Mouse (Mus musculus) gastrocnemius, adult 2 months (tissue): ENCODE measurements at regions not wholly inside any gene's neighbourhood (a gene's known extent, or its start where the extent isn't known, plus 50 kb on each side); places are given as distances from the start of the nearest gene placed in this dataset.

Experiments used
- DNase-seq: peaks from one replicate; pipeline ENCODE4 v3.0.0; 2022
- H3K27ac ChIP-seq: fragments of 200-600 bp; 2 replicates; pipeline ENCODE4 v1.8.1; 2022; ENCODE audit warnings: mild to moderate bottlenecking
- H3K4me3 ChIP-seq: fragments of 200-600 bp; 2 replicates; pipeline ENCODE4 v1.8.1; 2022; ENCODE audit warnings: mild to moderate bottlenecking, moderate library complexity
- CTCF ChIP-seq: fragments of 200-600 bp; IDR thresholded peaks from 2 replicates; pipeline ENCODE4 v1.8.1; 2022; ENCODE audit warnings: antibody characterized with exemption, mild to moderate bottlenecking, moderate library complexity
- intact Hi-C: fragments of 180-260 bp; cut with DNase I; formaldehyde crosslinking; loops from one replicate; pipeline ENCODE4 v1.15.1; 2025

GRCm38 (mm10) chr3:150493433-150494045, 944.1 kb upstream of the Adgrl4 start:
- no peak for TF ChIP-seq CTCF
- DNase-seq, result no peak
- Histone ChIP-seq H3K4me3 (no peak overlapping the region), H3K27ac (no peak overlapping the region)
- intact Hi-C loops, result no loop called here

- intact Hi-C loops, result no loop called here
- H3K4me3 ChIP-seq, result no peak overlapping the region
- no peak overlapping the region for H3K27ac ChIP-seq
- no peak for TF ChIP-seq CTCF
- no peak for DNase-seq
Measured at GRCm38 (mm10) chr3:150530966-150531365, 906.7 kb upstream of the Adgrl4 start.

GRCm38 (mm10) chr3:150543118-150543517, 894.6 kb upstream of the Adgrl4 start:
- Histone ChIP-seq H3K27ac (no peak overlapping the region), H3K4me3 (no peak overlapping the region)
- intact Hi-C loops, result no loop called here
- DNase-seq, result no peak
- no peak for TF ChIP-seq CTCF

GRCm38 (mm10) chr3:150588474-150588873, 849.2 kb upstream of the Adgrl4 start:
- no peak for TF ChIP-seq CTCF
- intact Hi-C loops, result no loop called here

GRCm38 (mm10) chr3:150590978-150591377, 846.7 kb upstream of the Adgrl4 start:
- TF ChIP-seq CTCF, result no peak
- DNase-seq, result no peak
- intact Hi-C loops, result no loop called here
- Histone ChIP-seq H3K27ac (no peak overlapping the region), H3K4me3 (no peak overlapping the region)

More at GRCm38 (mm10) chr3:150588474-150588873, 849.2 kb upstream of the Adgrl4 start:
- no peak overlapping the region for H3K4me3 ChIP-seq
- H3K27ac ChIP-seq, result no peak overlapping the region
- no peak for DNase-seq

- Histone ChIP-seq H3K27ac (no peak overlapping the region), H3K4me3 (no peak overlapping the region)
- TF ChIP-seq CTCF, result no peak
- intact Hi-C loops, result no loop called here
- no peak for DNase-seq
Measured at GRCm38 (mm10) chr3:150603400-150604095, 834.1 kb upstream of the Adgrl4 start.

- H3K4me3 ChIP-seq, result peak overlapping the region; percentile 70
- intact Hi-C loops, result no loop called here
- peak overlapping the region; percentile 75 for H3K27ac ChIP-seq
- TF ChIP-seq CTCF, result no peak
- peak; percentile 75 for DNase-seq
Measured at GRCm38 (mm10) chr3:150610681-150611101, 827.0 kb upstream of the Adgrl4 start.

- no peak for TF ChIP-seq CTCF
- intact Hi-C loops, result no loop called here
- Histone ChIP-seq H3K4me3 (no peak overlapping the region), H3K27ac (no peak overlapping the region)
- DNase-seq, result no peak
Measured at GRCm38 (mm10) chr3:150637544-150637943, 800.1 kb upstream of the Adgrl4 start.

GRCm38 (mm10) chr3:150640004-150640676, 797.5 kb upstream of the Adgrl4 start:
- no peak for TF ChIP-seq CTCF
- H3K4me3 ChIP-seq, result no peak overlapping the region
- intact Hi-C loops, result no loop called here
- DNase-seq, result no peak
- no peak overlapping the region for H3K27ac ChIP-seq

GRCm38 (mm10) chr3:150648040-150648439, 789.6 kb upstream of the Adgrl4 start:
- intact Hi-C loops, result no loop called here
- DNase-seq, result no peak
- Histone ChIP-seq H3K4me3 (no peak overlapping the region), H3K27ac (no peak overlapping the region)
- TF ChIP-seq CTCF, result no peak

GRCm38 (mm10) chr3:150649783-150650565, 787.7 kb upstream of the Adgrl4 start:
- intact Hi-C loops, result no loop called here
- peak; percentile 14 for DNase-seq
- TF ChIP-seq CTCF, result no peak
- no peak overlapping the region for H3K4me3 ChIP-seq
- H3K27ac ChIP-seq, result no peak overlapping the region

- DNase-seq, result no peak
- intact Hi-C loops, result no loop called here
- TF ChIP-seq CTCF, result no peak
- H3K4me3 ChIP-seq, result no peak overlapping the region
- no peak overlapping the region for H3K27ac ChIP-seq
Measured at GRCm38 (mm10) chr3:150695751-150696150, 741.9 kb upstream of the Adgrl4 start.

GRCm38 (mm10) chr3:150699990-150700389, 737.7 kb upstream of the Adgrl4 start:
- no peak for DNase-seq
- intact Hi-C loops, result no loop called here
- Histone ChIP-seq H3K4me3 (no peak overlapping the region), H3K27ac (no peak overlapping the region)
- TF ChIP-seq CTCF, result no peak
